Mouse (Mus musculus) thymus, postnatal 0 days (tissue): ENCODE measurements around the gene Tmem119. TPM values are rescaled to one million over a fixed set of nuclear protein-coding genes. Genes with fewer than 3 reads are reported as not detected.

Source experiments
- DNase-seq: peaks from one replicate; pipeline ENCODE4 v3.0.0-alpha.2; 2015; ENCODE audit warnings: low spot score
- polyA plus RNA-seq: library from polyadenylated mRNA; unstranded; fragments of >200 nt; fragmentation: Nextera tagmentation; extraction: Ambion mirVana; gene quantifications from 2 replicates; pipeline ENCODE4 v1.2.1, GENCODE M21; 2015

The Tmem119 gene
- polyA plus RNA-seq, 1 experiment from 2014 or later: 6.1 TPM

DNA sequence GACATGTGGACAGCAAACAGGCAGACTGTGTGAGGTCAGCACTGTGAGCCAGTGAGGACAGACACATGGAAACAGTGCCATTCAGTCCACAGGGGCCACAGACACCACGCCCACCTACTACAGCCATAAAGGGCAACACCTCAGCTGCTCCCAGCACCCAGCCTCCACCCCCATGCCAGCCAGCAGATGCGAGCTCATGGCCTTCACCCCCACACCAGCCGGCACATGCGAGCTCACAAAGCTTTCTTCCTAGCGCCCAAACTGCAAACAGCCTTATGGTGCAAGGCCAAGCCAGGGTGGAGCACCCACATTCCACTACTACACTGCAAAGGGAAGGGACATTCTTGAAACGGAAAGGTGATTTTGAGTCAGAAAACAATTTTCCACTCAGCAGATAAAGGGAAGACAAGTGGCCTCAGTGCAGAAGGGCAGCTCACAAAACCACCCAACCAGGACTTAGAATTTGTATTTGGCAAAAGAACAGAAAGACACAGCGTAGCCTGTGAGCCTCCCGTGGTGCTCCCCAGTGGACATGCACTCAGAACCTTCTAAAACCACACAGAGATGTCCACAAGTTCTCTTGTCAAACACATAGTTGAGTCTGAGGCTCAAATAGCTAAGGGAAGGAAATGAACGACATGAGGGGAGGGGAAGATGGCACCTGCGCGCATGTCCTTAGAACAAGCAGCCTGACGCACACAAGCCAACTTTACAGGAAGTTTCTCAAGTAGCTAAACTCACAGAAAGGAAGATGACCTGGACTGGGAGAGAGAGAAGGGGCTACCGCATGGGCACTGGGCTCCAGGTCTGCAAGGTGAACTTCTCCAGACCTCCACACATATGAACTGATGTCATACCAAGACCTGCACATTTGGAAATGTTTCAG is 34.4 kb downstream of the Tmem119 start:
- DNase-seq: no peak

DNA sequence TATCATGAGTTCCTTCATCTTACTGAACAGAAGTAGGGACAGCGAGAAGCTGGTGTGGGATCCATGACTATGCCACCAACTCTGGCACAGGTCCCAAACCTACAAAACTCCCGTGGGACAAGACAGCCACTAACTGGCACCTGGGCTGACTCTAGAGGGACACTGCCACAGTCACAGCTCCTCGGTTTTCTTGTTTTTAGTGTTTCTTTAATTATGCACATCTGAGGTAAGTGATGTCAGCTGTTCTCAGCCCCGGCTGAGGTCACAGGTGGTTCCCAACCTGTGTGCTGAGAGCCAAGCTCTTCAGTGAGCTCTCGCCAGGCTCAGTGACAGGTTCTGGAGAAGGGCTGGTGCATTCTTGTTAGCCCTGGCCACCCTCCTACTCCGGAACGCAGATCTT is 35.9 kb downstream of the Tmem119 start:
- no peak for DNase-seq

DNA sequence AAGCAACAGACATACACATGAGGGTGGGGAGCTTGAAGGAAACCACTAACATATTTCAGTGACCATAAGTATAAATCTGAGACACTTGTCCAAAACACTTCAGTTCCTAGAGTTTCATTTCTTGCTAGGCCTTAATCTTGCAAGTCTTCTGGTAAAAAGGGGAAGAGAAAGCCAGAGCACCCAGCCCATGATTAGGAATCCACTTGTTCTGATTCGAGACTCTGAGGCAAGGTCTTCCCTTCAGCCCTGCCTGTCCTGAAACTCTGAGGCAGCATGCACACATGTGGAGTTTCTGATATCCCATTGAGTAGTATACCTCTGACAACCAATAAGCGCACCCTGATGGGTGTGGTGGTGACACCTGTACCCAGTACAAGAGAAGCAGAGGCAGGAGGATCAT is 38.7 kb downstream of the Tmem119 start:
- no peak for DNase-seq

DNA sequence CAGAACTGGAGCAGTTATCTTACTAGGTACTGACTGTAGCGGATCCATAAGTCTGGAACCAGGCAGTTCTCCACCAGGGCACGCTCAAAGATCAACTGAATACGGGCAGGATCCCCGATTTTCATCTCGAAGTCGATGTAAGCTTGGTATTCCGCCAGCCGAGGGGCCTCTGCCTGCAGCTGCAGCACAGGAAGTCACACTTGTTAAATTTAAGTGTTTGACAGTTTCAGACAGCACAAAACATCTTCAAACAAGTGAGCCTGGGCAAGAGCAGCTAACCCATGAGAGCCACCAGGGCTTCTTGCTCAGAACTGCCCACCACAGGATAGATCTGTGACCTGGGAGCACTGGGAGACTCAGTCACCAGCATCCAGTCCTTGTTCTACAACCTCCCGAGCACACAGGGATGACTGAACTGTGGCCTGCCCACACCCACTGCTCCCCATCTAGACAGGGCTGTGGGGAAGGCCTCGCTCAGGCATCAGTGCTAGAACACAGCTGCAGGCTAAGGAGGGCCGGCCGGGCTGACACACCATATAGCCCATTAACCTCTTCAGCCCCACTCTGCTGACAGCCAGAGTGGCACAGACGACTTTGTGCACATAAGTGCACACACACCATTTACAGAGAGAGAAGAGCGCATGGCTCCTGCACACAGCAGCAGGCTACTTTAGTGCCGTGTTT is 44.8 kb downstream of the Tmem119 start:
- no peak for DNase-seq

DNA sequence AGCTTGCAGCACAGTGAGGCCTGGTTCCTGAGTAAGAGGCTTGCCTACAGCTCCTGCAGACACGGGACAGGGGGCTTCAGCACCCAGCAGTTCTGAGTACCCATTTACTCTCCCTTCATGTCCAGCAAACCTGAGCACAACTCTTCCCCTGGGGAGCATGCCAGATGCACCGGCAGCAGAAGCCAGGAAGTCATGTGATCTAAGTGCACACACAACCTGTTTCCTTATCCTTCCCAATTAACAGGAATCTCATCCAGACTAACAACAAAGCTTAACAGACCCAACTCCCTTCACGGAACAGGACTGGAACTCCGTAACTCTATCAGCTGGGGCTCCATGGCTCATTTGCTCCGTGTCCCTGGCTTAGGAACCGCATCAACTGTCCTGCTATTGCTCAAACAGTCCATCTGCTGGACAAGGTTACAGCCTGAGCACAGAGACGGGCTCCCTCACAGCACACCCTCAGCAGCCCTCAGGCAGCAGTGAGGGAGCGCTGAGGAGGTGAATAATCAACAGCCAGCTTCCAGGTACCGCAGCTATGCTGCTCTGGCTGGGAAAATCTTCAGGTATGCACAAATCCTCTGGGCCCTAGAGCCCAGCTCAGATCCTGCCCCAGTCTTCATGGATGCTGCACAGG is 48.7 kb downstream of the Tmem119 start:
- DNase-seq: no peak

DNA sequence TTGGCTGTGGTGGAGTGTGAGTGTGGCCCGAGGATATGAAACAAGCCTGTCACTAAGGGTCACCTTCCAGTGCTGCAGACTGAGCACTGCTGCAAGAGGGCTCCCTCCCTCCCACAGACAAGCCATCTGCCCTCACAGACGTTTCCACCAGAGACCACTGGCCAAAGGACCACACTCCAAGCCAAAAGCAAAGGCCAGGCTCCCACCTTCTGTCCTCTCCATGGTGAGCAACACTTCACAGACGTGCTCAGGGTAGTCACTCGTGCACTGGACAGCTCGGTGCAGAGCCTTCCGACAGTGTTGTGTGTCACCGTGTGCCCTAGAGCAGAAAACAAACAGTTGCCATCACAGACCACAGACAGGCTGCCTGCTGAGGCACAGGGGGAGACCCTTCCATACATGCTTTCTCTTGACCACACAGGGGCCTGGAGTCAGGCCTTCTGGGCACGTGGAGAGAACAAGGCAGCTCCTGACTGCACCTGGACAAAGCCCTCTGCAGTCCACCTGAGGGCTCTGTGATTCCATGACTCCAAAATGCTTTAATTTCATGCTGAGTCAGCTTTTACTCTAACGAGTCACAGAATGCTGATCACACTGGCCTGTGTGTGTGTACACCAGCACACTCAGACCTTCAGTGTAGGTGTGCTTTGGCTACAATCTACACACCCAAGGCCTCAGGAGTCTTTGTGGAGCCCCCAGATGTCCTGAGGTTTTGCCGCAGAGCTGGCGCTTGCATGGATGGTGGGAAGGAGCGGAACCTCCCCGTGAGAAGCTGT is 51.6 kb downstream of the Tmem119 start:
- no peak for DNase-seq

DNA sequence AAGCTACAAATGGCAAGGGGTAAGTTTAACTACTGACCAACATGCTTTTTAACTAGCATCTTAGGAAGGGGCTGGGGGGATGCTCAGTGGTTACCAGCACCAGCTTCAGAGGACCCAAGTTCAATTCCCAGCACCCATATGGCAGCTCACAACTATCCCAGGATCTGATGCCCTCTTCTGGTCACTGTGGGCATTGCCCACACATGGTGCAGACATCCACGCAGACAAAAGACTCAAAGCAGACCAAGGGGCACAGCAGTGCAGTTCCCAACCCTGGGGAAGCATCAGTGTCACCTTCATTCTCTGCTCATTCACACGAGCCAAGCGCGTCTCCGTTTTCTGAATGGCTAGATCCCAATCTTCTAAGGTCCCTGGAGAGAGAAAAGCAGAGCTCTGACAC is 52.7 kb downstream of the Tmem119 start:
- DNase-seq: no peak

Other genes with a start within 250 kb of the Tmem119 start
- gene Cmklr1, start 150.1 kb downstream of the Tmem119 start, polyA plus RNA-seq: 2.9 and 3.8 TPM in 2 replicates
- not detected in 2 replicates for gene 1700069L16Rik, start 75.7 kb downstream of the Tmem119 start, polyA plus RNA-seq
- gene Ficd, start 64.7 kb downstream of the Tmem119 start, polyA plus RNA-seq: 6.0 and 6.3 TPM in 2 replicates
- 29.4 and 34.4 TPM in 2 replicates for gene Sart3, start 28.0 kb downstream of the Tmem119 start, polyA plus RNA-seq
- 146 and 152 TPM in 2 replicates for gene Iscu, start 27.8 kb downstream of the Tmem119 start, polyA plus RNA-seq
- gene Selplg, start 32.1 kb upstream of the Tmem119 start, polyA plus RNA-seq: 205 and 252 TPM in 2 replicates
- gene Coro1c, start 108.2 kb upstream of the Tmem119 start, polyA plus RNA-seq: 71.3 and 75.3 TPM in 2 replicates
- gene Ssh1, start 193.4 kb upstream of the Tmem119 start, polyA plus RNA-seq: 4.2 and 4.4 TPM in 2 replicates
- 0.08 and 0.16 TPM in 2 replicates for gene Dao, start 203.2 kb upstream of the Tmem119 start, polyA plus RNA-seq